Mouse (Mus musculus) frontal cortex, postnatal 25 days (tissue): ENCODE data around the gene Fggy.

Source experiments
- DNase-seq, 2 experiments: peaks; one replicate each; pipeline ENCODE4 v3.0.0; 2022; ENCODE audit warnings: low spot score in 2 of 2

Gene Fggy

DNA sequence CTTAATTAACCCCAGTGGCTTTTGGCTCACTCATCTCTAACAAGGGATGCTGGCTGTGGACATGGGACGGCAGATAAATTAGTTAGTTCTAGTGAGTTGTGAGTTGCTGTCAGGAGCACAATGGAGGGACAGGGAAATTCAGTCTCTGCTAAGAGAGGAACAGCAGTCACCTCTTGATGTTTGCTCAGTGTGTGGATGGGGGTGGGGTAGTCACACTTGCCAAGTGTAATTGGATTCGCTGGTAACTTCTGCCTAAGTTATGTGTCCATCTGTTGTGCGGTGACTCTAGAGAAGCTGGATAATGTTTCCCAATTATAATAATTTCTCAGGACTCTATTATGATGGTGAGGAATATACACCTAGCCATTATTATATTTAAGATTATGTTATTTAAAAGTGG, 107.0 kb downstream of the Fggy start:
- DNase-seq, result no peak

DNA sequence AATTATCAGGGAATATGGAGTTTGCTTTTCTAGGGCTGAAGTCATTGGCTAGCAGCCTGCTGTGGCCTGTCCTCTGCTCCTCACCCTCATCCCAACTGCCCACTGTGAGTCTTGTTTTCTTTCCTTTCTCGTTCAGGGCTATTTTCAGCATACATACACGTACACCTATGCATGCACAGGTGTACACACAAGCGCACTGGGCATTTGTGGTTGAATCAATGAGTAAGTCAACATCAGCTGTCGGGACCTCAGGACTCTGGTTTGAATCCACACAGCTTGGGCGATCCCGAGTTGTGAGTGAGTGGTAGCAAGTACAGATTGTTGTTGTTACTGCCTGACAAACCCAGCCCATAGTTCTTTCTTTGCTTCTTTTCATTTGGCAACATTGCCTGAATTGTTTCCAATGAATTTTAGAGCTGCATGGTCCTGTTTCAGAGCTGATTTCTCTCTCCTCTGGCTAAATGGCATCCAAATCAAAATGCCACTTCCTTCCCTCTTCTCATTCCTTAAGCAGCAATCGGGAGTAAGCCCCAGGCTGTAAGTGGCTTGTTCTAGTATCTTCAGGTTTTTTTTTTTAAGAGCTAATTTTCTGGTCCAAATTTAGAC, 109.1 kb downstream of the Fggy start:
- DNase-seq, result no peak

DNA sequence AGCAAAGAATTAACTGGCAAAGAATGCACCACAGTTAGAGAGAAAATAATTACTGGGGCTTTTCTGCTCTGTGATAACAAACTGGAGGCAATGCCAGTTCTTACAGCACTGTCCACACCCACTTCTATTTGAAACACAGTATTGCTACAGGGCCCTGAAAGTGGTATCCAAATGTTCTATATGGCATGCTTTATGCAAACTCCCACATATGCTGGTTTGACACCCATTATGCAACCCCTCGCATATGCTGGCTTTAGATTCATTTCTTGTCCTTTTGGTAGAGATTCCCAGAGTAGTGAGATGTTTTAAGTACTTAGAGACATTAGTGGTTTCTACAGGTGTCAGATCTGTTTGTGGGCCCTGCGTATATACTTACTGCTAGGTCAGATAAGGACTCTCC, 109.6 kb downstream of the Fggy start:
- DNase-seq, result no peak

- DNase-seq, result no peak
These were observed 110.3 kb downstream of the Fggy start for GRCm38 (mm10) chr4:95667595-95667994.

DNA sequence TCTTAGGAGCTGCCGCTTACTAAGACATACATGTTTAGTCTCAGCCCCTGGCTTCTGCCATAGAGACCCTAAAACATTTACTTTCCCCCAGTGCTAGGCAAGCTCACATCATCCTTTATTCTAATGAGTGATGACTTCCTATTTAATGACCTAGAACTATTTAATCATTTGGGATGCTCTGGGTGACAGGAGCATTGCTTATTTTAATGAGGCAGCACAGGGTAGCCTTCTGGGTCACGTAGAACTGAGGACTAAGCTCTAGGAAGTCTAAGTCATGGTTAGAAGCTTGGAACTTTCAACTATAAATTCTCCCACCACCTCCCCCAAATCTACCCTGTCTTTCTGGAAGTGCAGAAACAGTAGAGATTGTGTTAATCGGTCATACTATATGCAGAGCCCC, 111.2 kb downstream of the Fggy start:
- no peak for DNase-seq

DNA sequence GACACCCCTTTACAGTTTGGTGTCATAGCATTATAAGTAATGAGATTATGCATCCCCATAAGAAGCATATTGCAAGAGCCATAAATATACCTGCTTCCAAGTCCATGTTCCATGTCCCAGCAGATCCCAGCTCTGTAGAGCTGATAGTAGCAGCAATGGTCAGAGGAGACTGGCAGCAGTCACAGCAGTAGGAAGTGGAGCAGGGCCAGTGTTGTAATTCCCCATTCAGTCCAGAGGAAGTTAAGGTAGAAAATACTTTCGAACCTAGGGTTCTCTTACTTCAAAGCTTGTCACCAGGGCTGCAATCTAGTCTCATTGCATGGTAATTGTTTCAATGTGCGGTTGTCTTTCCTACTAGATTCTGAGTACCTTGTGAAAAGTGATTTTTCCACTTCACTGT, 112.0 kb downstream of the Fggy start:
- DNase-seq, result no peak

GRCm38 (mm10) chr4:95670559-95670958, 113.3 kb downstream of the Fggy start:
- no peak for DNase-seq

- no peak for DNase-seq
These were observed 114.7 kb downstream of the Fggy start for GRCm38 (mm10) chr4:95672039-95672438.

GRCm38 (mm10) chr4:95676390-95676789, 119.1 kb downstream of the Fggy start:
- DNase-seq, result no peak

GRCm38 (mm10) chr4:95680756-95681449, 123.6 kb downstream of the Fggy start:
- no peak for DNase-seq

DNA sequence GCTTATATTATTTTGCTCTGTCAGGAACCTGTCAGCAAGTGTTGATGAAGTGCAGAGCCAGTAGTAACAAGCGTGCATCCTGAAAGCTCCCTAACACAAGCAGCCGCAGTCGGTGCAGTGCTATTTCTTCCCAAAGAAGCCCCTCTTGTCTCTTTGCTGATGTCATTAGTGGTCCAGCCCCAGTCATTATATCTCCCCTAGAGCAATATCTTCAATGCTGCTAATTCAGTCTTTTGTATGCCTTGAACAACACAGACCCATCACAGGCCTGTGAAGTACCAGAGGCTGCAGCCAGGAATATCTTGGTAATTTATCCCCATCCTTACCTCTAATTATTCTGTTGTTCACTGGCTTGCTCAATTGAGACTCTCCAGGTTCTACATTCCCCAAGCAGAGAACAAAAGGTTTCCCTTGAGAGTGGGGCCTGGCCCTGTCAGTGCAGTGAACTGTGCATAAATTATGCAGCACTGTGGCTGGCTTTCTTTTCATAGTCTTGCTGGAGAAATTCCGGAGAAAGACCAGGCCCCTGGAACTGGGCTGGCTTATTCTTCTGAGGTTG, 127.3 kb downstream of the Fggy start:
- no peak for DNase-seq

GRCm38 (mm10) chr4:95686775-95687174, 129.5 kb downstream of the Fggy start:
- DNase-seq, result no peak

DNA sequence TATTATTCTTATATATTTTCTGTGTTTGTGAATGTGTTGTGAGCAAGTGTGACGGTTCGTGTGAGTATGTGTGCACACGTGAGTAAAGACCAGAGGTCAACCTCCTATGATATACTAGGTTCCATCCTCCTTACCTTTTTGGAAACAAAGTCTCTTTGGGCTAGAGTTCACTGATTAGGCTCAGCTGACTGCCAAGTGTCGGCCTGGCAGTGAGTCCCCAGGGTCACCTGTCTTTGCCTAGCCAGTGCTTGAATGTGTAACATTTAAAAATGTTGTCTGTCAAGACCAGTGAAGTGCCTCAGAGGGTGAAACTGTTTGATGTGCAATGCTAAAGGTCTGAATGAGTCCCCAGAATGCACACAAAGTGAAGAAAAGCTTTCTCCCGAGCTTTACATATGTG, 130.0 kb downstream of the Fggy start:
- DNase-seq, result no peak

DNA sequence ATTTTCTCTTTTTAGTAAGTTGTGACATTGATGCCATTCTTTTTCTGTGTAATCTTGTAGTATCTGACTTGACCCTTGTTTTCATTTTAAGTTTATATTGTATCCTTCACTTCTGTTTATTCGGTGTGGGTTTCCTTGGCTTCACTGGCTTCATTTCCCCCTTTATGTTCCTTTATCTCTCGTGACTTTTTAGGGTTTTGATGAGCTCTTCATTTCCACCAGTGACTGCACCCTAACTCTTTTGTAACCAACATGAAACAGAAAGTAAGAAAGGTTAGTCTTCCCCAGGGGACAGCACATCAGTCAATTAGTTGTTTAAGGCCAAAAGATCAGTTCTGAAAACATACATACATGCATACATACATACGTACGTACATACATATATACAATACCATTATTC, 130.9 kb downstream of the Fggy start:
- DNase-seq, result no peak

GRCm38 (mm10) chr4:95700366-95700765, 143.1 kb downstream of the Fggy start:
- no peak for DNase-seq

- DNase-seq, result no peak
These were observed 150.9 kb downstream of the Fggy start for GRCm38 (mm10) chr4:95707941-95708897.

GRCm38 (mm10) chr4:95709750-95710149, 152.4 kb downstream of the Fggy start:
- DNase-seq, result no peak

GRCm38 (mm10) chr4:95712802-95713201, 155.5 kb downstream of the Fggy start:
- DNase-seq, result no peak

- DNase-seq, result no peak
These were observed 156.0 kb downstream of the Fggy start for GRCm38 (mm10) chr4:95713271-95713670.

DNA sequence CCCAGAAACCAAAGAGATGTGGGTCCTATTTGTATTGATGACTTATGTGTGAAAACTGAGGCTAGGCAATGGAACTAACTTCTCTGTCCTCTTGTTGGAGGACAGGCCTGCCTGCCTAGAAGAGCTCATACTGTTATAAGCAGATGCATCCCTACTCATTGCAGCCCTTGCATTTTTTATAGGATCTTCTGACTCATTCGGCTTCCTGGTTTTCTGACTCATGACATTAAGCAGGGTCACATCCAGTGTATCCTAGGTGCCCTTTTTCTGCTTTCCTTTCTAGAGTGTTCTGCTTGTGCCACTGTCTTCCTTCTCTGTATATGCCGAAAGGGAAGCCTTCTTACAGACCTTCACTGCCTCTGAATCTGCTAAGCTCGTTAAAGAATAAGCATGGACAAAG, 158.8 kb downstream of the Fggy start:
- DNase-seq, result no peak

DNA sequence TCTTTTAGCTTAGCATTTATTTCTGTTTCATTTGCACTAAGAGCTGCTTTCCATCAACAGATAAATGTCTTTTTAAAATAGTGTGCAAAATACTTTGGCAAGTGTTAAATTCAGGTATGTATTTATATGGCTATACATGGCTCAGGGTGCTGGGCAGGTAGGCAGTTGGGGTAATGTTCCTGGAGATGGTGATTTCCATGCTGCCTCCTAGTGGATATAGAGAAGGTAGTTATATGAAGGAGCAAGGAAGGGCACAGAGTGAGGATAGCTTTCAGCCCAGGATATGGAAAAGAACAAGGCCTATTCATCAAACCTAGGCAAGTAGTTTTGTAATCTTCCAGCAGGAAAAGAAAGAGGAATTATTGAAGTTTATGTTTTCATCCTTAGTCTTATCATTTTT, 166.3 kb downstream of the Fggy start:
- DNase-seq, result no peak

DNA sequence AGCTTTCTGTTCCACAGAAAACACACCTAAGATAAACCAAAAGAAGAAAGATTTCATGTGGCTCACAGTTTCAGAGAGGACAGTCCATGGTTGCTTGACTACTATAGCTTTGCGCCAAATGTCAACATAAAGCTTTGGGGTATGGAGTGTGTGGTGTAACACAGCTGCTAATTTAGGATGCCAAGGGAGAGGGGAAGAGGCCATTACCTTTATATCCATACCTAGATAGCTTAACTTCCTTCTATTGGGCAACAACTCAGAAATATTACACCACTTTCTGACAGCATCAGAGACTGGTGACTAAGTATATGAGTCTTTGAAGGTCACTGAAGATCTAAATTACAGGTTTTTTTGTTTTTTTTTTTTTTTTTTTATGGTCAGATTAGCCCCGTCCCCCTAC, 169.1 kb downstream of the Fggy start:
- no peak for DNase-seq
